Mouse (Mus musculus): Measurements from ENCODE around the gene Taf4.

GRCm38 (mm10) chr2:180005656-180006351, 29.4 kb upstream of the Taf4 start:
- TF ChIP-seq CTCF (IDR thresholded peaks at IDR 0.05; ENCODE audit: control insufficient read depth, insufficient read depth, low read length) (no peak), POLR2A (IDR thresholded peaks at IDR 0.05; ENCODE audit: borderline replicate concordance, control insufficient read depth, low read depth, low read length) (no peak)

Measured in bone marrow, adult 2 months (tissue).